Mouse (Mus musculus) heart, adult 2 months (tissue): ENCODE data around the gene Pla2g6.

ENCODE experiments used
- CTCF ChIP-seq: fragments of 200-600 bp; IDR thresholded peaks from 2 replicates; pipeline ENCODE4 v1.8.1; 2022; ENCODE audit warnings: antibody characterized with exemption, mild to moderate bottlenecking, moderate library complexity
- EP300 ChIP-seq: fragments of 200-500 bp; IDR thresholded peaks from 2 replicates; pipeline ENCODE4 v1.6.1; 2011; ENCODE audit warnings: low read depth, low read length, control low read depth; ENCODE audit not compliant: insufficient read depth

DNA sequence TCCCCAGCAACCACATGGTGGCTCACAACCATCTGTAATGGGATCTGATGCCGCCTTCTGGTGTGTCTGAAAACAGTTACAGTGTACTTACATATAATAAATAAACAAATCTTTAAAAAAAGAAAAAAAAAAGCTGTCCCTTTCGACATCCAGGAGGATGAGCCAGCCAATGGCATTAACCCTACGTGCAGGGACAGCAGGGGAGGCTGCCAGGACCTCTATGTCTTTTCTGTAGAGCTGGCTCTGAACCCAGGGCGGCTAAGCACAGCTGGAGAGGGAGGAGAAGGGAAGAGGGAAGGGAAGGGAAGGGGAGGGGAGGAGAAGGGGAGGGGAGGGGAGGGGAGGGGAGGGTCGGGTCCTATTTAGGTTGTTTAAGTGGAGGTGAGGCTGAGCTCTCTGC is 23.4 kb downstream of the Pla2g6 start:
- TF ChIP-seq CTCF: no peak
- no peak for TF ChIP-seq EP300
